Mouse (Mus musculus) midbrain, embryonic 12.5 days (tissue): Measurements from ENCODE around the gene Gm8229. TPM values are rescaled to one million over a fixed set of nuclear protein-coding genes. Genes with fewer than 3 reads are reported as not detected.
"Not testable (repeated sequence)": the region's sequence is repeated elsewhere in the genome, so short reads cannot be mapped to it uniquely, and the experiment has no call there.

Source experiments
- ATAC-seq: fragments of 200-750 bp; cut with Nextera tagmentation; 2 replicates; pipeline ENCODE4 v1.8.0; 2017; ENCODE audit warnings: low read depth, moderate TSS enrichment, moderate library complexity; ENCODE audit not compliant: low FRiP score
- H3K27ac ChIP-seq: fragments of 300-500 bp; sonication (generic); replicated peaks from 2 replicates; pipeline ENCODE4 v1.5.1; 2016; ENCODE audit warnings: mild to moderate bottlenecking
- H3K27me3 ChIP-seq: fragments of 300-500 bp; sonication (generic); 2 replicates; pipeline ENCODE4 v1.6.1; 2016; ENCODE audit warnings: mild to moderate bottlenecking
- H3K36me3 ChIP-seq: fragments of 300-500 bp; sonication (generic); 2 replicates; pipeline ENCODE4 v1.6.1; 2016
- H3K4me1 ChIP-seq: fragments of 300-500 bp; sonication (generic); 2 replicates; pipeline ENCODE4 v1.6.1; 2016
- H3K4me2 ChIP-seq: fragments of 300-500 bp; sonication (generic); replicated peaks from 2 replicates; pipeline ENCODE4 v1.6.1; 2016; ENCODE audit warnings: mild to moderate bottlenecking, moderate library complexity
- H3K4me3 ChIP-seq: fragments of 300-500 bp; sonication (generic); 2 replicates; pipeline ENCODE4 v1.5.1; 2016; ENCODE audit warnings: mild to moderate bottlenecking
- H3K9ac ChIP-seq: fragments of 300-500 bp; sonication (generic); replicated peaks from 2 replicates; pipeline ENCODE4 v1.6.1; 2016; ENCODE audit warnings: mild to moderate bottlenecking, moderate library complexity
- H3K9me3 ChIP-seq: fragments of 300-500 bp; sonication (generic); 2 replicates; pipeline ENCODE4 v1.6.1; 2016; ENCODE audit warnings: mild to moderate bottlenecking
- WGBS: fragments of 180-500 bp; shearing (Covaris S2); methylation state at CpG from one replicate; pipeline ENCODE4 v1.1.7; 2016; 5-methylcytosine and 5-hydroxymethylcytosine counted together
- polyA plus RNA-seq: library from polyadenylated mRNA; unstranded; fragments of >200 nt; fragmentation: Nextera tagmentation; extraction: Ambion mirVana; gene quantifications from 2 replicates; pipeline ENCODE4 v1.2.1, GENCODE M21; 2016

The Gm8229 gene
- polyA plus RNA-seq: not detected in 2 replicates

DNA sequence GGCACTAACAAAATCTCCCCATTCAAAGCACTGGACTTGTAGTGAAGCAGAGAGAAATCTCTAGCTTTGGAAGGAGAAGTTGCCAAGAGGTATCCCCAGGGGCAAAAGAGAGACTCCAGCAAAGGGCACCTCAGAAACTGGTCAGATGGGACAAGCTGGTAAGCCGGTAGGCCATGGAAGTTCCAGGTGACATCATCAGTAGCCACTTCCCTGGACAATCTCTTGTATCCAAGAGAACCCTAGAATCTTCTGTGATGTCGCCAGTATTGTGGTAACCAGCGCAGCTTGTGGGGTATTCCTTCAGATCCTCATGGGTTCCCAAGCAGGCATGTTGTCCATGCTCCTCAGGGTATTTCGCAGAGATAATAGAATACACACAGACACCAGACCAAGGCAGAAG, at the start of gene Gm8229:
TSS of gene Gm8229 (plus strand) at position 301 of the 400 bp plus-strand sequence.
- not testable (repeated sequence) for H3K4me2 ChIP-seq, H3K27me3 ChIP-seq, H3K4me1 ChIP-seq, H3K27ac ChIP-seq, ATAC-seq, H3K9ac ChIP-seq, H3K4me3 ChIP-seq, H3K9me3 ChIP-seq, H3K36me3 ChIP-seq
- WGBS: 93% methylated on average over 4 of the region's 4 CpGs

DNA sequence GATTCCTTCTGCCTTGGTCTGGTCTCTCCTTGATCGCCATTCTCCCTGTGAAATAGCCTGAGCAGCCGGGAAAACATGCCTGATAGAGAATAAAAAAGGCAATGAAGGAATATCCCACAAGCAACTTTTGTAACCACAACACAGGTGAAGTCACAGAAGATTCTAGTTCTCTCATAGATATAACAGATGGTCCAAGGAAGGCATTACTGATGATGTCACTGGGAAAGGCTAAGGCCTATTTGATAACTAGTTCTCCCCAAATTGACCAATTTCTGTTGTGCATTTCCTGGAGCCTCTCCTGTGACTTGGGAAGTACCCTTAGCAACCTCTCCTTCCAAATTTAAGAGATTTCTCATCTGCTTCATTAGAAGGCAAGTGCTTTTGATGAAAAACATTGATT, 26.7 kb upstream of the Gm8229 start, which contains the start of gene Gm5930:
TSS of gene Gm5930 (minus strand) at position 101 of the 400 bp plus-strand sequence.
- not testable (repeated sequence) for H3K9me3 ChIP-seq, ATAC-seq, H3K27me3 ChIP-seq, H3K36me3 ChIP-seq, H3K4me2 ChIP-seq, H3K4me3 ChIP-seq, H3K27ac ChIP-seq, H3K9ac ChIP-seq, H3K4me1 ChIP-seq
- WGBS: no CpG with 5 or more reads among the region's 2 CpGs

DNA sequence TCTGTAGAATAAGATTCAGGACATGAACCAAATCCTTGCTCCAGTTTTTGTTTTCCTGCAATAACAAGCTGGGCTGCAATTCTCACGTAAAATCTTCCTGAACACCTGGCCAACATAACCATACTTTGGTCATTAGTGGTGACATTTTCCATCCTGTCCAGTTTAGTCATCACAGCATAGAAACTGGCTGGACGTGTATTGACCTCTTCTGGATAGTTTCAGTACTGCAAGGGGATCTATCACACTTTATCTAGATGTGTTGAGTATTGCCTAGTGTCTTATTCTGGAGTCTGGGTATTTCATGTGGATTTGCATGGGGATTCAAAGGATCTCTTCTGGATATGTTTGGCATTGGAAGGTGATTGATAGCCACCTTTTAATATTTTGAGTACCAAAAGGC, 3.7 kb upstream of the Gm8229 start:
- H3K9ac ChIP-seq, ATAC-seq, H3K4me3 ChIP-seq, H3K36me3 ChIP-seq, H3K27ac ChIP-seq, H3K27me3 ChIP-seq, H3K9me3 ChIP-seq, H3K4me2 ChIP-seq, H3K4me1 ChIP-seq: not testable (repeated sequence)
- WGBS: 52% methylated on average over 2 of the region's 2 CpGs

DNA sequence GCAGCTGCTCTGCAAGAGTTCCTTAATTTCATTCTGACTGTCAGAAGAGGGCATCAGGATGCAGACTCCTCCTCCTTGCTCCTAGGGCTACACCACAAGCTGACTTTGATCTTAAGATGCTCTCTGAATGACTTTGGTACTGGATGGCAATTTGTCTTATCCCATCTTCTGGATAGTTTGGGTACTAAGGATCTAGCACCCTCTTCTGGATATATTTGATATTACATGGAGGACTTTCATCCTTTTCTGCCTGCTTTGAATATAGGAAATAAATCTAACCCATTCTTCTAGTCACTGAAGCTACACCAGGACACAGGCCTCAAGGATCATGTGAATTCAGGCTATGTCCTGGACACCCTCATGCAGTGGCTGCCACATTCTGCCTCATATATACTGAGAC, 2.9 kb upstream of the Gm8229 start:
- not testable (repeated sequence) for ATAC-seq

DNA sequence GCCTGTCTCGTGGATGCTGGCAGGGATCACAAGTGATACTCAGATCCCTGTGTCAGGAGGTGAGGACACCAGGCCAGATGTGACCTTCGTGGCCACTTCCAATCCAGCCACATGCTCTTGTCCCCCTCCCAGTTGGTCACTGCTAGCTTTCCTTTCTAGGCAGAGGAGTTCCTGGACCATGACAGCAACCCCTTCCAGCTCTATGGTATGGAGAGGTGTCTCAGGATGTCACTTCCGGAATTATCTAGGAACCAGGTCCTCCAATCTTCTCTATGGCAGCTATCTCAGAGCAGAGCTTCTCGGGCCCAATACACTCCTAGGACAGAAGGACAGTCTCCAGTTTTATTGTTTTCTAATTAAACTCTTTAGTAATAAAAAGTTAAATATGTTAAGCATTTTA, 19.1 kb downstream of the Gm8229 start:
- not testable (repeated sequence) for H3K27ac ChIP-seq, H3K27me3 ChIP-seq, H3K4me2 ChIP-seq, H3K36me3 ChIP-seq, H3K4me1 ChIP-seq, ATAC-seq, H3K4me3 ChIP-seq, H3K9ac ChIP-seq, H3K9me3 ChIP-seq
- WGBS: 82% methylated on average over 4 of the region's 4 CpGs

More for the DNA sequence above, 2.9 kb upstream of the Gm8229 start:
- H3K9me3 ChIP-seq, H3K27me3 ChIP-seq, H3K27ac ChIP-seq, H3K4me3 ChIP-seq, H3K4me1 ChIP-seq, H3K9ac ChIP-seq, H3K4me2 ChIP-seq, H3K36me3 ChIP-seq: not testable (repeated sequence)

DNA sequence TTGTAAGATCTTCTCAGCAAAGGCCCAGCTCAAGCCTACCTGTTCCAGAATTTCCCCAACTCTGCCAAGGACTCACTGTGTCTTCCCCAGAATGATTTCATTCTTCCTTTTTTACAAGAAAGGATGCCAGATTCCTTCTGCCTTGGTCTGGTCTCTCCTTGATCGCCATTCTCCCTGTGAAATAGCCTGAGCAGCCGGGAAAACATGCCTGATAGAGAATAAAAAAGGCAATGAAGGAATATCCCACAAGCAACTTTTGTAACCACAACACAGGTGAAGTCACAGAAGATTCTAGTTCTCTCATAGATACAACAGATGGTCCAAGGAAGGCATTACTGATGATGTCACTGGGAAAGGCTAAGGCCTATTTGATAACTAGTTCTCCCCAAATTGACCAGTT, 45.4 kb downstream of the Gm8229 start, which contains the start of gene Gm3371:
TSS of gene Gm3371 (minus strand) at position 101 of the 400 bp plus-strand sequence.
- not testable (repeated sequence) for H3K9me3 ChIP-seq, H3K36me3 ChIP-seq, H3K4me3 ChIP-seq, ATAC-seq, H3K4me2 ChIP-seq, H3K27me3 ChIP-seq, H3K27ac ChIP-seq, H3K9ac ChIP-seq, H3K4me1 ChIP-seq
- WGBS: no CpG with 5 or more reads among the region's 2 CpGs

Other genes starting within 250 kb of the Gm8229 start
- gene Gm3327, start 241.5 kb upstream of the Gm8229 start, polyA plus RNA-seq: not detected in 2 replicates
- gene Gm8212, start 167.7 kb upstream of the Gm8229 start, polyA plus RNA-seq: not detected in 2 replicates
- gene 4930503E14Rik, start 152.1 kb upstream of the Gm8229 start, polyA plus RNA-seq: not detected in 2 replicates
- gene Gm8220, start 79.8 kb upstream of the Gm8229 start, polyA plus RNA-seq: not detected in 2 replicates
- gene Gm5930, start 26.8 kb upstream of the Gm8229 start, polyA plus RNA-seq: not detected in 2 replicates
- not detected in 2 replicates for gene Gm3371, start 45.3 kb downstream of the Gm8229 start, polyA plus RNA-seq
- not detected in 2 replicates for gene Gm8232, start 68.3 kb downstream of the Gm8229 start, polyA plus RNA-seq
- gene BC061237, start 127.1 kb downstream of the Gm8229 start, polyA plus RNA-seq: not detected in 2 replicates
- gene Gm17093, start 152.9 kb downstream of the Gm8229 start, polyA plus RNA-seq: not detected in 2 replicates
- gene Gm8247, start 217.8 kb downstream of the Gm8229 start, polyA plus RNA-seq: not detected in 2 replicates